Mouse (Mus musculus): ENCODE results near the gene Crtc3. TPM values are rescaled to one million over a fixed set of nuclear protein-coding genes. Genes with fewer than 3 reads are reported as not detected.
A peak's percentile ranks its signal among the peaks of the same experiment; 100 is the strongest.

The Crtc3 gene
- total RNA-seq, 2 experiments from 2014 or later = 19.0 to 26.8 TPM

DNA sequence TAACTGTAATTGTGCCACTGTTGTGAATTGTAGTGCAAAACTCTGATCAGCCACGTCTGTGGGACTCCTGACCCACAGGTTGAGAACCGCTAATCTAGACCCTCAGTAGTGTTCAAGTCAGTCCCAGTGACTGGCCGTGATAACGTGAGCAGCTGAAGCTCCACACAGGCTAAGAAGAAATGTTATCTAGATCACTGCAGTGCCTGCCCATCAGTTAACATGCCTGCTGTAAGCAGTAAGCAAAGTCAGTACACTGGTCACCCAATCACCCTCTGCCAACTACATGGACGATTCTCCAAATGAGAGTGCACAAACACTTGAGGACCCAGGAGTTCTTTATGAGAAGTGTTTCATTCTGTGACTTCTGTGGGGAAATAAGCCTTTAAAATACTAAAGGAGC lies 3.0 kb downstream of the Crtc3 start:
- DNase-seq = no peak

DNA sequence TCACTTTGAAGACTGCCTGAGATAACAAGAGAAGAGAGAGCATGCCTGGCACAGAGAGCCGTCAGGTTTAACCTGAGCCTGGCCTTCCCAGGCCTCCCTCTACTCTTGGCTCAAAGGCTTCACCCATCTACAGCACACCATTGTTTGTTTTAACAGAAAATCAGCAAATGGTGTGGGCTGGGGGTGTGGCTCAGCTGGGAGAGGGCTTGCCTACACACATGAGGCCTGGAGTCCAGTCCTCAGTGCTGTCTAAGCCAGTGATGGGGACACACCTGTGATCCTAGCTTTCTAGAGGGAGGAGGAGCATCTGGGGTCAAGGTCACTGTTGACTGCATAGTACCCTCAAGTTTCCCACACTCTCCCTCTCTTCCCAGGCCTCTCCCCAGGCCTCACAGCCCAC lies 6.0 kb downstream of the Crtc3 start:
- DNase-seq = no peak

- no peak for DNase-seq
Measured at GRCm38 (mm10) chr7:80680218-80680847, 8.3 kb downstream of the Crtc3 start.

GRCm38 (mm10) chr7:80672323-80672722 lies 16.4 kb downstream of the Crtc3 start:
- no peak for DNase-seq

DNA sequence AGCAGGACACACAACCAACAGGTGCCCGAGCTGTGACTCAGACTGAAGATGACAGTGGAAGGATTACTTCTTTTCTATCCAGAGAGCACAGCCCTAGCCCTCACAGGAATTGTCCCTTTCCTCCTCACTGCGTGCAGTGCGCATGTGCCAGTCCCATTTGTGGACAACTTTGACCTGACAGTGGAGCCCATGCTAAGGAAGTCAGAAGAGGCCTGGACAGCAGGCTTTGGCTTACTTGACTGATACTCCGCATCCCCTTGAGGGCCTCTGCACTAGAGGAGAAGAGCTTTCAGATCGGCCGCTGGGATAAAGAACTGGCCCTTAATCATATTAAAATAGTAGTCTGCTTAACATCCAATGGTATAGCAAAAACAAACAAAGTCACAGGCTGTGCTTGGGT lies 17.8 kb downstream of the Crtc3 start:
- no peak for DNase-seq

- no peak for DNase-seq
Measured at GRCm38 (mm10) chr7:80667190-80667589, 21.5 kb downstream of the Crtc3 start.

GRCm38 (mm10) chr7:80666198-80666915 lies 22.3 kb downstream of the Crtc3 start:
- no peak for DNase-seq

DNA sequence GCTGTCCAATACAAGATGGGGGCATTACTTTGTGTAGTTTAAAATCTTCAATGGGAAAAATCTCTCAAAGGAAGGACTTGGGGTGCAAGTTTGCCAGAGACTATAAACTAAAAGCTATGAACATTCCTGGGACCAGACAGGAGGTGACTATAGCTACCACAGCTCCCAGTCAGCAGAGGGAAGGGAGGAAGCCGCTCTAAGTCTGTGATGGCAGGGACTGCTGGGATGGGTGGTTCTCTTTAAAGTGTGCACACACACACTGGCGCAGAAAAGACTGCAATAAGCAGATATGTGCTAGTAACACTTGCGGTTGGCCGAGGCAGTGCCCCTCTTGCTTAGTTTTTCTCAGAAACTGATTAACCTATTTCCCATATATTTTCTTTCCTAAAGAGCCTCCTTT lies 27.6 kb downstream of the Crtc3 start:
- no peak for DNase-seq

GRCm38 (mm10) chr7:80660619-80661018 lies 28.1 kb downstream of the Crtc3 start:
- DNase-seq = peak; percentile 87

DNA sequence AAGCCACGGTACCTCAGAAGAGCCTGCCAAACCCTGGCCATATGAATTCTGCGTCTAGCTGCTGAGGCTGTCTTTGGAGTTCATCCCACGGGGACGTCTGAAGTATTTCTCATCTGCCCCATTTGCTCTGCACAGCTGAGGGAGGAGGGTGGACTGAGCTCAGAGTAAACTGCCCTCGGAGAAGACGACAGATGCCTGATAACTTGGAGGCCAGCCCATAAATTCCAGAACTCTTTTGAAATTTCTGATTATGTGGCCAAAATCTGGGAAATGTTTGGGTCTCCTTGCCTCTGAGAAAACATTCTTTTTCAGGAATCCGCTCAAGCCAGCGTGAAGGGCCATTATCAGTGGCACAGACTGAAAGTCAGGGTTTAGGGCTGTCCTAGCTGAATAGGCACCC lies 30.8 kb downstream of the Crtc3 start:
- peak; percentile 65 for DNase-seq

DNA sequence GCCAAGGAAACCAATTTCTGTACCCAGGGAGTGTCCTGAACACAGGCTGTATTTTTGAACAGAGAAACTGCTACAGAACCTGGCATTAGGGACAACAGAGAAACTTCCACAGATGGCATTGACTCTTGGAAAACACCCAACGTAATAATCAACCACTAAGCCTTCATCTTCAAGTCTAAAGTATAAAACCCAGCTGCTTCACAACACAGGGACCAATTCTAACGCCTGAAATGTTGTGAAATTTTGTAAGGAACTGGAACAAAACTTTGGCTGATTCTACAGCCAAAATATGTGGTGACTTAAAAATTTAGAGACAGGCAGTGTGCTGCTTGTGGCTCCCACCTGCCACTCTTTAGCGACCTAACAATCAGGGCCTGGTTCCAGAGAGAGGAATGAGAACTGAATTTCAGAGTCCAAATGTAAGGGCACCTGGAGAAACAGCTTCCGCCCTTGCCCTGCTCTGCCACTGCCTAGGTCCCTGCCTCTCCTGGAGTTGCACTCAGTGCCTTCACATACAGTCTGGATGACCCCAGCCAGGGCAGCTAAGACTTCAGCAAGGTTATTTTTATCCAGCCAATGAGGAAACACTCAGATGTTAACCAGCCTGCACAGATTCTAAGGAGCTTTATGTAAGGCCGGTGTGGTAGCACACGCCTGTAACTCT lies 33.2 kb downstream of the Crtc3 start:
- no peak for DNase-seq

DNA sequence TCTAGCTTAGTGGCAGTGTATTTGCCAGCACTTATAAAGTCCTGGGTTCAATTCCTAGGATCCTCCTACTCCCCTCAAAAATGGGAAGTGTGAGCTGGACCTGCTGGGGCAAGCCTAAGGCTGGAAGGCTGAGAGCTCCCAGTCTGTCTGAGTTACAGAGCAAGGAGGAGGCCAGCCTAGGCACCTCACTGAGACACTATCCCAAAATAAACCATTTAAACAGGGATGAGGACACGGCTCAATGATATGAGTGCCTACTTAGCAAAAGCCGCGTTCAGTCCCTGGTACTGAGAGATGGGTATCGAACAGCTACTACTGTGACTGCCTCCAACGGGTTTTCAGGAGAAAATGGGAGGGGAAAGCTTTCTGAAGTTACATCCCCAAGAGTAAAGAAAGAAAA lies 33.8 kb downstream of the Crtc3 start:
- DNase-seq = no peak

DNA sequence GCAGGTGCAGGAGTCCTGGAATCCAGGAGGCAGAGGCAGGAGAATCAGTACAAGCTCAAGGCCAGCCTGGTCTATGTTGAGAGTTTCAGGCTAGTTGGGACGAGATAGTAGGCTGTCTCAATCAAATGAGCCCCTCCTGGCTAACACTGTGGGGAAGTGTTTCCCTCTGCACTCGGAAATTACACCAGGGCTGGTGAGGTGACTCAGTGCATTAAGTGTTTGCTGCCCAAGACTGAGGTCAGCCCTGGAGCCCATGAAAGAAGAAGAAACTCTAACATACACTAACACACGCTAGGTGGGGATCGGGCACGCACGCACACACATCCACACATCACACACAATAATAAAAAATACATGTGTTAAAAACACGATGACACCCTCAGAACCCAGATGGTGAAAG lies 34.3 kb downstream of the Crtc3 start:
- DNase-seq = no peak

DNA sequence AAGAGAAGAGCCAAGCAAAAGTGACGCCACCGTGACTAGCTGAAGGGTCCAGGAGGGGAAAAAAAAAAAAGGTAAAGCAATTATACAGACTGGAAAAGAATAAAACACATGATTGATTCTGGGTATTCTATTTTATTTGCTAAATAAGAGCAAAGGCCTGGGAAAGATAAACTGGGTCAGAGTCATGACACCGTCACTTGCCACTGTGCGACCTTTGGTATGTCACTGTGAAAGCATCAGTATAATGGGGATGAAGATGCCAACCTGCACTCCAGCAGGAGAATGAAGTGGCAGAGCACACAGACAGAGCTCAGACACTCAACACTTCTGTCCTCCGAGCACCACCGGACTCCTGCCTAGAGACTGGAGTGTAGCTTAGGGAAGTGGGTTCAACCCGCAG lies 34.7 kb downstream of the Crtc3 start:
- no peak for DNase-seq

DNA sequence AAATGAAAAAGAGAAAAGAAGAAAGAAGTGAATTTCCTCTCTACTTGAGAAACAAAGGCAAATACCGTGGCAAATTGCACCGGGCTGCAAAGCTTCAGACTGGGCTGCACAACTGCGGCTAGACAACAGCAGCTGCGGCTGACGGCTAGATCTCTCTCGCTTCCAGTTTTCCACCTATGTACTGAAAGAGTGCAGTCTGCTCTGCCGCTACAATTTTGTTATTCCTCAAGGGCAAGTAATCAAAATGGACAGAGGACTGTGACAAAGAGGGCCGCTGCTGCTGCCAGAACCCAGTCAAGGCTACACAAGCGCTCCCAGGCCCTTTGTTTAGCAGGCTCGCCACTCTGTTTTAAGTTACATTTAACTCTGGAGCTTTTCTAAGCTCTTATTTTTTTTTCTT lies 35.6 kb downstream of the Crtc3 start:
- DNase-seq = peak; percentile 61

DNA sequence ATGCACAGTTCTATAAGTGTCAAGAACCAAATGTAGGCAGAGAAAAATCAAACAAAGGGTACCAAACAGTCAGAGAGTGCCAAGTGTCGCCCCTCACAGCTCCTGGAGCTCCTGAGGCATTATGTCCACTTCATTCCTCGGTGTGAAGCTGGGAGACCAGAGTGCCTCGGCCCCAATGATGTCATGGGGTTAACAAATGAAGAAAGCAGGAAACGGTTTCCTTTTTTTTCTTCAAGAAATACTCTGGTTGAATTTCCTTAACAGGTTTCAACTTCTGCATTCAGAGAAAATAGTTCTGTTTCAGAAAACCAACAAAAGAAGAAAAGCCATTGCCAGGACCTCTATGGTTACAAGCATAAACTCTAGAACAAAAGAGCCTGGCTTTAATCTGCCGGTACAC lies 36.4 kb downstream of the Crtc3 start:
- DNase-seq = no peak

GRCm38 (mm10) chr7:80647437-80647871 lies 41.2 kb downstream of the Crtc3 start:
- DNase-seq = peak; percentile 53

DNA sequence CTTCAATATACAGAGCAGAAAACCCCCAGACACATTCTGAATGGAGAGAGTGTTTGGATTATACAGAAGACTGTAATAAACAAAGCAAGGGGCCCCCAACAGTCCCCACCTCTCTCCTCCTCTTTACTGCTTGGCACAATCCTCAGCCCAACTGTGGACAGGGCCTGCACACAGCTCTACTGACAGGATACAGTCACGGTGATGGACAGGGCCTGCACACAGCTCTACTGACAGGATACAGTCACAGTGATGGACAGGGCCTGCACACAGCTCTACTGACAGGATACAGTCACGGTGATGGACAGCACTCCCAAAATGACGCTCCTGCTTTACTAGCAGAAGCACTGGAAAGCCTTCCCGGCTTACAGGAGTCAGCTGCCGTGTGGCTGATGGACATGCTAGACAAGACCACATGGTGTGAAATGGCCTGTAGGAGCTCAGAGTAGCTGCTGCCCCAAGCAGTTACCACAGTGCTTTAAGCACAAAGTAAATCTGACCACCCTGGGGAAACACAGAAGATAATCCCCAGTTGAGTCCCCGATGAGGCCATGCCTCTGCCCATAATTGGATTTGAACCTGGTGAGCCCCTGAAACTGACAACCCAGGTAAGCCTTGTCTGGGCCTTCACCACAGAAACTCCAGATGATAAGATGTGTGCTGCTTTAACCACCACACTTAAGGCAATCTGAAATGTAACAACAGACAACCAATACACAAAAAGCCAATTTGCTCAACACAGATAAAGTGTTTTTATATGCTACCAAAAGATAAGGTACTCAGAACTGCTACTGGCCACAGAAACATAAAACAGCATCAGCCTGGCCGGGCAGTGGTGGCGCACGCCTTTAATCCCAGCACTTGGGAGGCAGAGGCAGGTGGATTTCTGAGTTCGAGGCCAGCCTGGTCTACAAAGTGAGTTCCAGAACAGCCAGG lies 42.3 kb downstream of the Crtc3 start:
- DNase-seq = no peak

DNA sequence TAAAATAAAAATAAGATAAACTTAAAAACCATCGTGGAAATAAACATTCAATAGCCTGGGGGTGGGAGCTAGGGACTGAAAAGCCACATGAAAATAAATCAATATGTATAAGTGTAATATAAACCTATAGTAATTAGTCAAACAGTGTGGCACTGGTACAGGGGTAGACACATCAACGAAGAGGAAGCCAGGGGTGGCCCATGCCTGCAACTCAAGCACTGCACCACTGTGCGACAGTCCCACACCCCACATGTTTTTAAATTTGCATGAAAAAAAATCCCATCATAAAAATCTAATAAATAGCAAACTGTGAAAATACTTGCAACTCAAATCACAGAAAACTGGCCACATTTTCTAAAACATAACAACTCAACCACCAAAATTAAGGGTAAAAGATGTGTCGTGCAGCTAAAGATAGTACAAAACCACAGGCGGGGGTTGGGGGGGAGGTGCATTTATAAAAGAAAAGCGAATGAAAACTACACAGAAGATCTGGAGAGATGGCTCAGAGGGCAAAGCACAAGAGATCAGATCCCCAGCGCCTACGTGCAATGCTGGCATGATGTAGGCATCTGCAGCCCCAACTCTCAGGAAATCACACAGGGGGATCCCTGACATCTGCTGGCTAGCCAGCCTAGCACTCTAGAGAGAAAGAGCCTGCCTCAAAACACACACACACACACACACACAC lies 45.6 kb downstream of the Crtc3 start:
- no peak for DNase-seq

DNA sequence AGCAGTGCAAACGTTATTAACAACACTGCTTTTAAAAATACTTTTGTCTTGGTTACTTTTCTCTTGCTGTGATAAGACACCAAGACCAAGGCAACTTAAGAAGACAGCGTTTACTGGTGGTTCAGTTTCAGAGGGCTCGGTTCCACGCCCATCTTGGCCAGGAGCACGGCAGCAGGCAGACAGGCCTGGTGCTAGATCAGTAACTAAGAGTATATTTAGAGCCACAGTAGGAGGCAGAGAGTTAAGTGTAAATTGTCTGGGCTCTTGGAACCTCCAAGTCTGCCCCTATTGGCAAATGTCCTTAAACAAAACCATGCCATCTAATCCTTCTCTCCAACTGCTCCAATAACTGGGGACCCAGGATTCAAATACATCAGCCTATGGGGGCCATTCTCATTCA lies 46.1 kb downstream of the Crtc3 start:
- DNase-seq = no peak

GRCm38 (mm10) chr7:80641899-80642298 lies 46.8 kb downstream of the Crtc3 start:
- DNase-seq = no peak

- no peak for DNase-seq
Measured at GRCm38 (mm10) chr7:80641497-80641896, 47.2 kb downstream of the Crtc3 start.

Measured in adrenal gland, postnatal 10 days (tissue).